Mouse (Mus musculus): ENCODE measurements around the gene Cacnb4.

Cacnb4 gene

GRCm38 (mm10) chr2:52525876-52526592, 150.6 kb downstream of the Cacnb4 start:
- DNase-seq (ENCODE audit: low read depth, low spot score) = no peak

GRCm38 (mm10) chr2:52523056-52523715, 153.4 kb downstream of the Cacnb4 start:
- DNase-seq (ENCODE audit: low read depth, low spot score) = no peak

GRCm38 (mm10) chr2:52521012-52521411, 155.6 kb downstream of the Cacnb4 start:
- DNase-seq (ENCODE audit: low read depth, low spot score) = no peak

GRCm38 (mm10) chr2:52518740-52519139, 157.9 kb downstream of the Cacnb4 start:
- no peak for DNase-seq (ENCODE audit: low read depth, low spot score)

- no peak for DNase-seq (ENCODE audit: low read depth, low spot score)
Observed at GRCm38 (mm10) chr2:52516534-52516933, 160.1 kb downstream of the Cacnb4 start.

- no peak for DNase-seq (ENCODE audit: low read depth, low spot score)
Observed at GRCm38 (mm10) chr2:52512865-52513388, 163.7 kb downstream of the Cacnb4 start.

GRCm38 (mm10) chr2:52512206-52512605, 164.4 kb downstream of the Cacnb4 start:
- DNase-seq (ENCODE audit: low read depth, low spot score) = no peak

GRCm38 (mm10) chr2:52511799-52512198, 164.8 kb downstream of the Cacnb4 start:
- no peak for DNase-seq (ENCODE audit: low read depth, low spot score)

GRCm38 (mm10) chr2:52509779-52510500, 166.7 kb downstream of the Cacnb4 start:
- DNase-seq (ENCODE audit: low read depth, low spot score) = peak; percentile 12

- no peak for DNase-seq (ENCODE audit: low read depth, low spot score)
Observed at GRCm38 (mm10) chr2:52505164-52505563, 171.5 kb downstream of the Cacnb4 start.

GRCm38 (mm10) chr2:52504762-52505161, 171.9 kb downstream of the Cacnb4 start:
- DNase-seq (ENCODE audit: low read depth, low spot score) = no peak

- no peak for DNase-seq (ENCODE audit: low read depth, low spot score)
Observed at GRCm38 (mm10) chr2:52499849-52500262, 176.8 kb downstream of the Cacnb4 start.

- DNase-seq (ENCODE audit: low read depth, low spot score) = no peak
Observed at GRCm38 (mm10) chr2:52499101-52499537, 177.5 kb downstream of the Cacnb4 start.

GRCm38 (mm10) chr2:52495097-52495694, 181.4 kb downstream of the Cacnb4 start:
- DNase-seq (ENCODE audit: low read depth, low spot score) = no peak

- DNase-seq (ENCODE audit: low read depth, low spot score) = no peak
Observed at GRCm38 (mm10) chr2:52494274-52494673, 182.4 kb downstream of the Cacnb4 start.

- DNase-seq (ENCODE audit: low read depth, low spot score) = no peak
Observed at GRCm38 (mm10) chr2:52492867-52493266, 183.8 kb downstream of the Cacnb4 start.

- no peak for DNase-seq (ENCODE audit: low read depth, low spot score)
Observed at GRCm38 (mm10) chr2:52489840-52490239, 186.8 kb downstream of the Cacnb4 start.

GRCm38 (mm10) chr2:52483496-52483895, 193.1 kb downstream of the Cacnb4 start:
- no peak for DNase-seq (ENCODE audit: low read depth, low spot score)

GRCm38 (mm10) chr2:52480476-52480875, 196.2 kb downstream of the Cacnb4 start:
- DNase-seq (ENCODE audit: low read depth, low spot score) = no peak

GRCm38 (mm10) chr2:52478501-52478900, 198.1 kb downstream of the Cacnb4 start:
- no peak for DNase-seq (ENCODE audit: low read depth, low spot score)

GRCm38 (mm10) chr2:52477550-52477907, 199.1 kb downstream of the Cacnb4 start:
- no peak for DNase-seq (ENCODE audit: low read depth, low spot score)
